Mouse (Mus musculus) lung, postnatal 14 days (tissue): ENCODE results near the gene Tmem52.
A peak's percentile ranks its signal among the peaks of the same experiment; 100 is the strongest.
"Not testable (repeated sequence)": the region's sequence is repeated elsewhere in the genome, so short reads cannot be mapped to it uniquely, and the experiment has no call there.

Source experiments
- DNase-seq: peaks from one replicate; pipeline ENCODE4 v3.0.0; 2021

Tmem52 gene

DNA sequence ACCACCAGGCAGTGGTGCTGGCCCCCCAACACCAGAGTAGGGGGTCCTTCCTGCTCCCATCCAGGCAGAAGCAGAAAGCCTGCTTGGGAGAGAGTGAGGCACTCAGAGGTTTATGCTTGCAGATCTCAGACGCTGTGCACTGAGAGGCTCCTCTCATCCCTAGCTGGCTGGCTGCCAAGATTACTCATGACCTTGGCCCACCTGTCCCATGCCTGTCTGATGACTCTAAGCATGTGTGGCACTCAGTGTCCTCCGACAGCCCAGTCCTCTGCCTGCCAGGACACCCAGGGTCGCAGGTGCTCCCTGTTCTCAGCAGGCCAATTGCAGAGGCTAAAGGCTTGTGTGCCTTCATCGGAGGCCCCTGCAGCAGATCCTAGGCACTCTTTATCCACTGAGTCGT is 4.4 kb downstream of the Tmem52 start:
- no peak for DNase-seq

DNA sequence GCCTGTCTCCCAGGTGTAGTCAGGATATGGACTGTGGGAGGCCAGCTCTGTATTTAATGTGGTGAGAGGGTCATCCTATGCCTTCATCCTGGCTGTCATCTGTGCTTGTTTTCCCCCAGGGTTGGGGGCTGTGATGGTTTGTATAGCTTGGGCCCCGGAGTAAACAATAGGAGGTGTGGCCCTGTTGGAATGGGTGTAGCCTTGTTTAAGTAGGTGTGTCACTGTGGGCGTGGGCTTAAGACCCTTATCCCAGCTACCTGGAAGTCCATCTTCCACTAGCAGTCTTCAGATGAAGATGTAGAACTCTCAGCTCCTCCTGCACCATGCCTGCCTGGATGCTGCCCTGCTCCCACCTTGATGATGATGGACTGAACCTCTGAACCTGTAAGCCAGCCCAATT is 4.9 kb downstream of the Tmem52 start:
- not testable (repeated sequence) for DNase-seq

DNA sequence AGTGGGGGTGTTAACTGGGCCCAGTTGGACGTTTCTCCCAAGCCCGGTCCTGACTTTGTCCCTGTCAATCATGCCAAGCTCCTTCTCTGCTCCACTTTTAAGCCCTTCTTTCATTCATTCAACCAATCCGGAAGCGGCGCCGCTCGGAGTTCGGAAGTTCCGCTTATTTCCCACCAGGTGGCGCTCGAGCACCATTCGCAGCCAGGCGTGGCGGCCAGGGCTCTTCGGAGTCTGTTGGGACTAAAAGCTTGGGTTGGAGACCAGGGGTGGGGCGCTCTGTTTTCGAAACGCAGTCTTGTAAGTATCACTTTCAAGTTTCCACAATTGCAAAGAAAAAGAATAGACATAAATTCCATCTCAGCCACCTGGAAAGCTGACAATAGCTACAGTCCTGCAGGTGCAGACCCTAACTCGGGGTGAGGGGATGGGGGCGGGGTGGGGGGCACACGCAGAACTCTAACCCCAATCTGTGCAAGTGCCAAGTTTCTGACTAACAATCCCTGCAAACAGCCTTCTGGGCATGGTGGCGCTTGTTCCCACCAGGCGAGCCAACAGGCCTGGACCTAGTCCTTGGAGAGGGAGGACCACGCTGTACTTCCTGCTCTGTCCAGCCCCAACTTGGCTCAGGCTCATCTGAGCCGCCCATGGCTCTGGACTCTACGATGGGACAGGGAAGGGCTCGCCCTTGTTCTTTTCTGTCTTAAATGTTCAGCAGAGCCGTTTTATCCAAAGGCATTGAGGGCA is 12.6 kb downstream of the Tmem52 start:
- peak; percentile 87 for DNase-seq

DNA sequence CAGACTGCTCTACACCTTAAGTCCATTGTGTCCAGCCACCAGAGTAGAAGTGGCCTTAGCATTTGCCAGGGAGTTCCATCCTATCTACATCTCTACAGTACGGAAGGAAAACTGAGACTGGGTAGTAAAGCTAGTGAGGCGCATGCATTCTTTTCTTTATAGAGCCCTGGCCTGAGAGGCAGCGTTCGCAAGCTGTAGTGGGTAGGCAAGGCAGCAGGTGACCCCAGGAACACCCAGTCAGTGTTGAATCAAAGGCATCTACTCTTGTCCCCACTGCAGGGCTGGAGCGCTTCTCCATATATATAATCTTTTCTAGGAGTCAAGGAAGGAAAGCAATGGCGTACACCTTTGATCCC is 13.2 kb downstream of the Tmem52 start:
- DNase-seq, result no peak

DNA sequence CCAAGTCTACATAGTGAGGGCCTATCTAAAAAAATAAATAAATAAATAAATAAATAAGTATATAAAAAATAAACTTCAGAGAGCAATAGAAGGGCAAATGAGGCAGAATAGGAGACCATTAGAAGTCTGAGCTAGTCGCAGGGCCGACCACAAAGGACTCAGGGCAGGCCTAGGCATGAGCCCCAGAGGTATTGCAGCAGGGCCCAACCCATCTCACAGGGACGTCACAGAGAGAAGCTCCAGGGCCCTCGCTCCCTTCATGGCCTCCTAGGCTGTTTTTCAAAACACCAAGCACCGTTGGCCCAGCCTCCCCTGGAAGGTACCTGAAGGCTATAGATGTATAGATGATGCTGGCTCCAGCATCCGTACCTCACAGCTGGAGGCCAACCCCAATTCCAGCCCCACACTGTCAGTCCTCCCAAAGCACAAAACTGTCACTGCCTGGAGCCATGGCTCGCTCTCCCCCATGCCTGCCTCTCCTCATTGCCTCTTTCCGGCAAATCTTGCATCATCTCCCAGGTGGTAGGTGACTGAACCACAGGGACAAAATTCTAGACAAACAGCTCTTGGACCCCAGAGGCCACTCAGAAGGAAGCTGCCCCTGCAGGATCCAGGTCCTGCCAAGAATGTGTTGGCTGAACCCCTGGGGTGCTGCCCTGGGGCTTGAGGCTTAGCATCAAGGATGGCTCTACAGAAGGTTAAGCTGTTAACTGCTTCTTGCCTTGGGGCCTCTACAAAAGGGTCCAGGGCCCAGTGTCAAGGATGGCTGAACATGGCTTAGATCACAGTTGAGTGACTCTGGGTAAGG is 14.0 kb downstream of the Tmem52 start:
- DNase-seq, result no peak

DNA sequence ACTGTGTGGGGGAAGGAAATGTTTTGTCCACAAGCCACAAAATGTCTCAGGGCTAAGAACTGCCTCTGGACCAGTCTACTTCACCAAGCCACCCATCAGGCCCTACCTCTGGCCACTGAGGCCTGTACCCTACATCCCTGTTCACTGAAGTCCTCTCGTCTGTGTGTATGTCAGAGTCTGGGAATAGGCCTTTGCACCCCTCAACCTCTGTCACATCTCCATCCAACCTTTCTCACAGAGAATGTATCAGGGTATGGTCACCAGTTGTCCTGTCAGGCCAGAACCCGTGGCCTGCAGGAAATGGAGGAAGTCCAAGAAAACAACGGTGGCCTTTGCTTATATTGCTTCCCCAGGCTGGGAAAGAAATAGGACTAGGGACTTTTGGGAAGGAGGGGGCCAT is 16.6 kb downstream of the Tmem52 start:
- DNase-seq, result no peak

DNA sequence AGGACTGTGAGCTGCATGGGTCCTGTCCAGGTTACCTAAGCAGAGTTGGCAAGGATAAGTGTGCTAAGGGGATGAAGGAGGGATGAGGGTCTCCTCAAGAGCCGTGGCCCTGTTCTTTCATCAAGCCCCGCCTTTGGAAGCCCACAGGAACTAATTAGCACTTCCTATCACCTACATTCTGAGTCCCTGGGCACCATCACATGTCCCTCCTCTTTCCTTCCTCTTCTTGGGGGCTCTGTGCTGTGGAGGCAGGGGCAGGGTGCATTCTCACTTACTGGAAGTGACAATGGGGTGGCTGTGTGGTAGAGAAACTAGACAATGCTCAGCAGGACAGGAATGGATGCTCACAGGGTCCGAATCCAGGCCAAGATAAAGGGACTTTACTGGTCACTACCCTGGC is 18.8 kb downstream of the Tmem52 start:
- DNase-seq, result no peak

DNA sequence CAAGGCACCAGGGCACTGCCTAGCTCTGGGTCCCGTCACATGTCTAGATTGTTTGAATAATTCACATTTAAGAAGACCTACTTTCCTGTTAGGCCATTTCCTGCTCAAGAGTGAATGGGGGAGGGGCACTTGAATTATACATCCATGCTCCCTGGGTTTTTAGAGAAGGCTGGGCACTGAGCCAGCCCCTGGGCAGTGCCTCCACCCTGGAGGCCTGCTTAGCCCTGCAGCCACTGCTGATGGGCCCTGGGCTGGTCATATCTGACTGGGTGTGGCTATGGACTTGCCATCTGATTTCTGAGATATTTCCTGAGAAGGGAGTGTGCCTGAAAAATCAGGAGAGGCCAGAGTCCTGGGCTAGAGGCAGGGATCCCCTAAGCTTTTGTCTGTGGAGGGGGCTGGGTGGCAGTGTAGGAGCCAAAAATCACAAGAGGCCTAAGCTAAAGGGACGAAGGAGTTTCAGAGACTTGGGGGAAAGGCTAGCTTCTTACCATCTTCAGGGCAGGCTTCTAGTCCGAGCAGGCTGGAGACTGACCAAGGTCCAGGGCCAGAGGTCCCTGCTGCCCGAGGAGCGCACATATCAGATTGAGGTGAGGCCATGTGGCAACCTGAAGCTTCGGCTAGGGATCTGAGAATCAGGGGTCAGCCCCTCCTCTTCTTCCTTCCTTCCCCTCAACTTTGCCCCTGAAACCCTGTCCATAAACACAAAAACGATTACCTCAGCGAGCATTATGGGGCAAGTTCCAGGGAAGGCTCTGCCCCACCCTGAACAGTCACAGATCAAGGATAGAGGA is 19.5 kb downstream of the Tmem52 start:
- DNase-seq, result peak; percentile 87

DNA sequence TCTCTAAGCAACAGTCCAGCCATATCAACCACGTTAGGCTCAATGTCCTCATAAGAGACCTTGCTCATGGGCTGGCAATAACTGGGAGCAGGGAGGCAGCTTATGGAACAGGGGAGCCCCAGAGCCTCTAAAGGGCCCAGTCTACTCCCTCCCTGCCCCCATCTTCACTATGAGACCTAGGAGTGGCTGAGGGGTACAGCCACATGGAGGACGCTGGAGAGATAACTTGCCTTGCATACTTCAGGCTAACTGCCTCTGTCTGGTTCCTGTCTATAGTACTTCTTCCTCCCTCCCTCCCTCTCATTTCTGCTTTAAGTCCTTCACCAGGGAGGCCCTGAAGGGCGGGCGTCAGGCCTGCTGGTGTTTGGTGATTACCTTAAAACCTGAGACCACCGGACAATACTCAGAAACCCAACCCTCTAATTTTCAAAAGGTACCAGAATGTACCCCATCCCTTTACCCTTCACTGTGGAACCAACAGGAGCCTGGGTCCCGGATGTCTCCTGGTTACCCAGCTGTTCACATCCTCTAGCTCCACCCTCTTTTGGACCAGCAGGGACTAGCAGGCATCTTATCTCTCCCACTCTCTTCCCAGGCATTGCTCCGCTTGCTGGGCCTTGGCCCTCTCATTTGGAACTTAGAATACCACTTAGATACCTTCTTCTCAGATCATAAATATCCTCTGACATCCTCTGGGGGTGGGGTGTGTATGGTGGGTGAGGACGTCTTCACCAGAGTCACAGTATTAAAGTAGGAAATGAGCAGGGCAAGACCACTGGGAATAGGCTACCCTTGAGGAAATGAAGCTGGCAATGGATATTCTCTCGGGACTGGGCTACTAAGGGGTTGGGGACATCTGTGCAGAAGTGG is 20.4 kb downstream of the Tmem52 start:
- no peak for DNase-seq

DNA sequence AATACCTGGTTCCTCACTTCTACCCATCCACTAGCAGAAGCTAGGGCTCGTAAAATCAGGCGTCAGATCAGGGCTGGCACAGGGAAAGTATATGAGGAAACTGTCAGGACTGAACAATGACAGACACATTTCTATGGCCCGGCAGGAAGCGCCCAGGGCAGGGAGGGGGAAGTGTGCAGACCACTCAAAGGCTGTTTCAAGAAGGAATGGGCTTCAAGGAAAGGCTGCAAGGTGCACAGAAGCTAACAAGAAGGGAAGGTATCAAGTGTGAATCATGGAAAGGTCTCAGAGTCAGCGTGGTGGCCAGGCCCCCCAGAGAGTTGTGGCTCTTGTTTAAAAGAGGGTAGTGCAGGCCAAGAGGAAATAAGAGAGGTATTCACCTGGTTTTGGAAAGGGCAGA is 21.5 kb downstream of the Tmem52 start:
- DNase-seq, result peak; percentile 28

DNA sequence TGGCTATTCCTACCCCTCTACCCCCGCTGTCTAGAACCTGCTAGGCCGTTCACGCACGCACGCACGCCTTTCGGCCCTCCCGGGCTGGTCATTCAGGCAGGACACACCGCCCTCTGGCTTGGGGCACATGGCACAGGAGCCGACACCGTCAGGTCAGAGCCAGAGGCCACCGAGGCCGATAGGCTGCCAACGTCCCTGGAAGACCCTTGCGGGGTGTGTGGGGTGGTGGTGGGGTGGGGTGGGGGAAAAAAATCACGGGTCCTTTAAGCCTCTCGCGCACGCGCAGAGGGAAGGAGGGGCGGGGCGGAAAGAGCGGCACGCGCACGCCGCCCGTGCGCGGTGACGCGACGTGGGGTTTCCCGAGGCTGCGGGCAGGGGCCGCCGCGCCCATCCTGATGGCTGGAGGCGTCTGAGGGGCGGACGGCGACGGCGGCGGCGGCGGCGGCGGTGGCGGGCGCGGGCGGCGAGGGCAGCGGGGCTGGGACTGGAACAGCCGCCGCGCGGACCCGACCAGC is 22.1 kb downstream of the Tmem52 start, which contains the start of gene Gnb1:
TSS of gene Gnb1 (plus strand) at position 372 of the 515 bp plus-strand sequence.
- peak; percentile 98 for DNase-seq

DNA sequence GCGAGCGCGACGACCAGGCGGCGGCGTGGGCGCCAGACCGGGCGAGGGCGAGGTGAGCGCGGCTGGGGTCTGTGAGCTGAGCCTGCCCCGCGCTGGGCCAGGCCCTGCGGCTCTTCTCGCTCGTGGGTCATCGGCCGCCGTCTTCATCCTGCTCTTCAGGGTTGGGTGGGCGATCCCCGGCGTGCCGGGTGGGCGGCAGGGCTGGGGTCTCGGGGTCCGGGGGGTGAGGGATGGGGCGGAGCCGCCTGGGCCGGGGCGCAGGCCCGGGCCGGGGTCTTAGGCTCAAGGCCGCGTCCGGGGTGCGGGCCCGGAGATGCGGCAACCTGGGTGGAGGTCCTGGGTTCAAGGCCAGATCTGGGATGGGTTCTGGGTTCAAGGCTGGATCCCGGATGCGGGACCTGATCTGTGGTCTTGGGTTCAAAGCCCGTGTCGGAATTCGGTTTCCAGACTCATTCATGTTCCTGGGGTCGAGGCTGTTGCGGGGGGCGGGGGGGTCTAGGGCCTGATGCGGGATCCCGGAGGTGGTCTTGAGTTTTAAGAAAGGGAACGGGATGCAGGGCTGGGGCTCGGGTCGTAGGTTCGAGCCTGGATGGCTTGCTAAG is 22.7 kb downstream of the Tmem52 start:
- peak; percentile 19 for DNase-seq

DNA sequence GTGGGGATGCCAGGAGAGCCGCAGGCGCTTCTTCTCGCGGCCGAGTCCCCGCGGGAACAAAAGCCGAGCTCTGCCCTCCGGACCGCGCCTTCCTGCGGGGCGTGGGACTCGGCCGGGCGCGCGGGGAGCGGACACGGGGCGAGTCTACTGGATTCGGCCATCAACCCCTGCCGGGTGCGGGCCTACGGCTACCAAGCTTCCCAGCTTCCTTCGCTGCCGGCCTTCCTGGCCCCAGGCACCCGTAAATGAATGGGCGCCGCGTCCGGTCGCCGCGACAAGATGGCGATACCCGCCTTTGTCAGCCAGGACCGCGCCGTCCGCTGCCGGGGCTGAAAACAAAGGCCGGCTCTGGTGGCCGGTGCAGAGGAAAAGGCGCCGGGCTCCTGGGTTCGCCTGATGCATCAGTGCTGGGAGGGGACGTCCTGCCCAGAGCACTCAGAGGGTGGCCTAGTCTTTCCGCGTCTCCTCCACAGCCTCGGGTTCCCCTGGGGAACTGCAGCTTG is 23.3 kb downstream of the Tmem52 start:
- peak; percentile 60 for DNase-seq

DNA sequence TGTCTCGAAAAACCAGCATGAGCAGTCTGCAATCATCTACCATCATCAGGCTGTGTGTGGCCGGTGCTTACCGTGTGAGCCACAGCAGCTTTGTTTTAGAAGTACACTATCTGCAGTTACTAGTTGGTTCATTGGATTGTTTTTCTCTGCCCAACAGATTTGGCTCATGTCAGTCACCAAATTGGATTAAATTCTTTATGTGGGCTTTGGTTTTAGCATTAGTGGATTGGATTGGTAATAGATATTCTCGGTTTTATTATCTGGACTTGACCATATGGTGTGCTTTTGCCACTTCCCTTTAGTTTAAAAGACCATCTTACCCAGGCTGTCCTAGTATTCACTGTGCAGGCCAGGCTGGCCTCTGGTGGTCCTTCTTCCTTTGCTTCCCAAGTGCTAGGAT is 26.0 kb downstream of the Tmem52 start:
- DNase-seq, result no peak

DNA sequence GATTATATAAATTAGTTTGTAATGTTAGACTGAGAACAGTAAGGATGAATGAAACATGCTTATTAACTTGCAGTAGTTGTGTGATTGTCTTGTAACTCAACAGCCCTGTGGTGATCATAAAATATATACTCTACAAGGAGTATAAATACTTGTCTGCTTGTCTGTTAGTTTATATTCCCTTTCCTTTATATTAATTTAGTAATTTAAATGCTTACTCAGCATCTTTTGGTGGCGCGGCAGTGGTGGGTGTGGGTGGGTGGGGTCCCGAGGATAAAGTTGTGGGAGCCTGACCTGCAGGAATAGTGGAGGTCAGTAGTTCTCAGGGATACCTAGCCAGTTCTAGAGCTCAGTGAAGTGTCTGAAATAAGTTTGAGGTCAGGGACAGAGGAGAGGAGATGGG is 29.0 kb downstream of the Tmem52 start:
- no peak for DNase-seq

DNA sequence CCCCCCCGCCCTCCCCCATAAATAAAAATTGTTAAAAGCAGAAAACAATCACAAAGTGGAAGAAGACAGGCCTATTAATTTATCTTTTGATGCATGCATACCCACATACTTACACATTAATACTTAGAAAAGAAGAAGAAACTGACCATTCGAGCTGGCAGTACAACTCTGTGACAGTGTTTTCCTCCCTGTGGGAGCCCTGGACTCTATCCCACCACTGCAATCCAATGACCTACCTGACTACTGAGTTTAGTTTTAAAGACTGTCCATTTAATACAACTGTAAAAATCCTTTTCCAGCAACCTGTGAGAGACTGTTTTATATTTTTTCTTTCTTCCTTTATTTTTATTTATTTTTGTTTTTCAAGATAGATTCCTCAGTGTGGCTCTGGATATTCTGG is 32.2 kb downstream of the Tmem52 start:
- no peak for DNase-seq

DNA sequence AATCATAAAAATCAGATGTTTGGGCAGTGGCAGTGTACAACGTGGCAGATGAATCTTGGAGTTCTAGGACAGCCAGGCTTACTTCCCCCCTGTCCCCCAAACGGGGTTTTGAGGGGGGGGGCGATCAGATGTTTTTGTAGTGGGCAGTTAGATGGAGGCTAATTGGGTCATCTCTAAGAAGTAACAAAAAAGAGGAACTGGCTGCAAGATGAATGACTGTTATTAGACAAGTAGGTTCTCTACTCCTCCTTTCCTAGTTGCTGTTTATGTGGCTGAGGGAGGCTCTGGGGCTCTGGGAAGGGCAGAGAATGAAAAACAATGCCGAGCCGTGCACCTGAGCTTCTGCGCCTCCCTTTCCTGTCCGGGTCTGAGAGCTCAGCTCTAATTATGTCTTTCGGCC is 36.2 kb downstream of the Tmem52 start:
- no peak for DNase-seq

DNA sequence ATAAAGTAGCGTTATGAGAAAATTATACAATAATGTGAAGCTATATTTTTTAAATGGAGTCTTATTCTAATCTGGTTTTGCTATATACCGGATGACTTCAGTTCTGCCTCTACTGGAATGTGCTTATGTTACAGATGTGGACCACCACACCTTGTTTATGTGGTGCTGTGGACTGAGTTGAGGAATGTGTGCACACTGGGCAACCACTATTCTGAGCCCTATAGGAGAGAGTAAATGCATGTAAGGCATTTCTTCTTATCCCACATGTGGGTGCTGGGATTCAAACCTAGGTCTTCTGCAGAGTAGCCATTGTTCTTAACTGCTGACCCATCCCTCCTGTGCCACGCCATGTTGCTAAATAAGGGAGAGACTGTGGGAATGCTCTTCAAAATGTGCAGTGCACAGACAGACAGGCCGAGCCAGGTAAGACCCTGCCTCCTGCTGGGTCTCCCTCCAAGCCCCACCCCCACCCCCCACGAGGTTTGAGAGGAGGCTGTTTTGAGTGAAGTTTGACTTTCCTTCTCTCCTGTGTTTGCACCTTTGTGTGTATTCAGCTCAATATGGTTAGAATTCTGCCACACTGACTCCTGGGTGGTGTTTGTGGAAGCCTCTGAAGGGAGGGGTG is 36.9 kb downstream of the Tmem52 start:
- DNase-seq, result no peak

DNA sequence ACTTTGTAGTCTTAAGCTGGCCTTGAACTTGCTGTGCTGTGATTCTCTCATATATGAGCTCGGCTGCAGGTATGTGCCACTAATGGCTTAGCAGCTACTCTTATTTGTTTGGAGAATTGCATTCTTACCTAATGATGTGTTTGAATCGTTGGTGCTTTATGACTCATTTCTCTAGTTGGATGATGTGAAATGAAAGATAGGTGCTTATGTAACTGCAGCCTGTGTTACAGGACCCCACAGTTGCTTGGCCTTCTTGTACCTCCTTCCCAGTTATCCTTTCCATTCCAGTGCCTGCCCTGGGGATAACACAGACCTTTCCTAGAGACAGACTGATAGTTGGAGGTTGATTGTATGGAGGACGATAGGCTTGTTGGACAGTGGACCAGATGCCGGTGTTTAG is 39.7 kb downstream of the Tmem52 start:
- no peak for DNase-seq

DNA sequence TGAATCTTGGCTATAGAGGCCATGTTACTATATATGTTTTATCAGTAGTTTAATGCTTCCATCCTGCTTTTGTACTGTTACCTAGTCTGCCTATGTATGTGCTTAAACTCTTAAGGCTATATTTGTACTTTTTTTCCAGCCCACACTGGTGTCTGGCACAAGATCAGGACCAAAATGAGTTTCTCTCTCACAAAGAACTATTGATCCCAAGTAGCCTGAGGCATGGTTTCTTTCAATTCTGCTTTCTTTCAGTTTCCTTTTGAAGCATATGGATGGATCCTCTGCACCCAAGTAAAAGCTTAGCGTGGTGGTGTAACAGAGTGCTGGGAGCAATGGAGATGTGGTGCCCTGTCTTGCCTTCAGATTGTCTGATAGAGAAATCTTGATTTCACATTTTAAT is 42.1 kb downstream of the Tmem52 start:
- no peak for DNase-seq

DNA sequence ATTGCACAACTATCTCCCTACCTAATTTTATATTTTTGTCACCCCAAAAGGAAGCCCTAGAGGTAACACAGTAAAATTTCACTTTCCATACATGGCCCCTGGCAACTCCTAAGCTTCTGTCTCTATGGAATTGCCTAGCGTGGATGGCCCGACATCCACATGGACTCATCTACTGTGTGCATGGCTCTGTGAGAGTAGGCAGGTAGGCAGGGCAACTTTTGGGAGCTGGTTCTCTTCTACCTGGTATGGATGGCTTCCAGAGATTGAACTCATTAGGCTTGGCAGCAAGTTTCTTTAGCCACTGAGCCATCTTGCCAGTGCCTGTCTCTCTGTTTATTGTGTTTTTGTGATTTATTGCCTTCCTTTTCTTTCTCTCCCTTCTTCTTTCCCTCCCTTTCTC is 45.9 kb downstream of the Tmem52 start:
- no peak for DNase-seq
